8 mouse cellular contexts compared by ENCODE assay signal in the genomic region with DNA sequence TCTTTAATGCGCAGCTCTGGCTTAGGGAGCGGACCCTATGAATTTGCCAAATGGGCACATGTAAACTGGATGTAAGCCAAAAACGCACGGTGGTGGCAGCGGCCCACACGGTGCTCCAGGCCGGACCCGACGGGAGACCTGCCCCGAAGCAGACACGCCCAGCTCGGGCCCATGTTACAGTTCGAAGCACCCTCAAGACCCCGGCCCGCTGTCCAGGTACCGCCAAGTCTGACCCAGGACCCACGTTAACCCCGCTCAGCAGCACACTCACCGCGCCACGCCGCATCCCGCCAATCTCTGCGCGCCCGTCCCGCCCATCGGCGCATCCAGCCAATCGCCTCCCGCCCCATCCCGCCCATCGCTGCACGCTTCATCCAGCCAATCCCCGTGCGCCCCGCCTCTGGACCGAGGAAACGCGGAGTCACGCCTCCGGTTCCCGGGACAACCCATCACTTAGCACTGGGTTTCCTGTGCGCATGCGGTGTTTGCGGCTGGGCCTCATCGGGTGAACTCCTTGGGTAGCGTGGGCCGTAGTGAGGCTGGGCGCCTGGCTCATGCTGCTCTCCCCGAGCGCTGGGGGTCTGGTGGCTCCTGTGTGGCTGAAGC. TPM values are rescaled to one million over a fixed set of nuclear protein-coding genes. Genes with fewer than 3 reads are reported as not detected.
A peak's percentile ranks its signal among the peaks of the same experiment; 100 is the strongest.
DNase-seq lines count a peak whose midpoint lies in the region; ATAC-seq lines count a peak whose summit lies in the region.

Pold2 (minus strand) TSS at position 372 of the 606 bp plus-strand sequence.

- intact Hi-C loops in left cerebral cortex, postnatal 14 days (cut with DNase I): loop anchor here (5.0 kb wide), 1 partner anchor 91 kb away; the partner anchor contains the start of gene Dbnl

- DNase-seq in adrenal gland, adult 18-20 months (ENCODE audit: low spot score in 2 of 2): peak; percentile 93
- peak; percentile 100 for DNase-seq in embryo, embryonic 11 days
- DNase-seq in gastrocnemius, postnatal 25 days: peak; percentile 97
- DNase-seq in intestine, embryonic 14.5 days (ENCODE audit: low spot score): peak; percentile 96
- DNase-seq in left cerebral cortex, postnatal 14 days (ENCODE audit: low spot score in 2 of 2): peak; percentile 98
- DNase-seq in mesoderm, embryonic 11.5 days (ENCODE audit: low read depth, low spot score): peak; percentile 98
- peak; percentile 97 to 98 for DNase-seq in right cerebral cortex, postnatal 36 days (ENCODE audit: low spot score in 2 of 2)
- DNase-seq in yolk sac, embryonic 10.5 days (ENCODE audit: low spot score): peak; percentile 98

- no peaks in the 10 kb centered on the region for H3K27me3 ChIP-seq in intestine, embryonic 14.5 days (replicated peaks; ENCODE audit: control insufficient read depth, insufficient read depth, low read length)

- H3K4me2 ChIP-seq in intestine, embryonic 14.5 days (ENCODE audit: low read length): peak within 1 kb of the TSS; percentile 81

- WGBS in intestine, embryonic 14.5 days: under 1% methylated on average over 52 of the region's 52 CpGs

- peaks cover 34% of the 10 kb centered on the region for H3K36me3 ChIP-seq in intestine, embryonic 14.5 days (ENCODE audit: control insufficient read depth, insufficient read depth, low read length)

- peak within 1 kb of the TSS; percentile 75 for H3K27ac ChIP-seq in intestine, embryonic 14.5 days (ENCODE audit: low read depth)

- peak within 1 kb of the TSS; percentile 60 for H3K4me3 ChIP-seq in intestine, embryonic 14.5 days (ENCODE audit: low read depth, low read length)

- H3K9me3 ChIP-seq in intestine, embryonic 14.5 days (ENCODE audit: control insufficient read depth, low read length): no peaks in the 10 kb centered on the region

- peaks cover 8% of the 10 kb centered on the region; the same call in 1 of the 2 replicates for H3K4me1 ChIP-seq in intestine, embryonic 14.5 days (replicated peaks; ENCODE audit: control insufficient read depth, insufficient read depth, low read length)

- peak; percentile 99 for ATAC-seq in intestine, embryonic 14.5 days (replicated peaks; ENCODE audit: low FRiP score, low TSS enrichment, low read depth)

- H3K9ac ChIP-seq in intestine, embryonic 14.5 days (ENCODE audit: low read length): peak within 1 kb of the TSS; percentile 72

RNA-seq across cellular contexts. Expression of gene Pold2, which starts in this region (rescaled TPM):
- 10 to 100 TPM; 34.1 to 44.6 TPM for total RNA-seq in adrenal gland, adult 18-20 months (2021)
- 10 to 100 TPM; 34.8 to 37.6 TPM for total RNA-seq in gastrocnemius, postnatal 25 days (2021)
- polyA plus RNA-seq in intestine, embryonic 14.5 days (2014; fragmentation: Nextera tagmentation; extraction: Ambion mirVana): 130 and 137 TPM in 2 replicates
- 10 to 100 TPM; 19.4 to 21.2 TPM for total RNA-seq in left cerebral cortex, postnatal 14 days (2021)

Comparison
In these comparisons a context has a peak if more than half of its experiments do, and no peak if none do; other contexts are left out.
1. Peak in every context shown above with its lines: DNase-seq, ATAC-seq, H3K4me3 ChIP-seq and H3K27ac ChIP-seq.